Mouse (Mus musculus) thymus, postnatal 25 days (tissue): ENCODE measurements at regions not wholly inside any gene's neighbourhood (a gene's known extent, or its start where the extent isn't known, plus 50 kb on each side); places are given as distances from the start of the nearest gene placed in this dataset.

ENCODE experiments used
- DNase-seq: peaks from one replicate; pipeline ENCODE4 v3.0.0; 2022

DNA sequence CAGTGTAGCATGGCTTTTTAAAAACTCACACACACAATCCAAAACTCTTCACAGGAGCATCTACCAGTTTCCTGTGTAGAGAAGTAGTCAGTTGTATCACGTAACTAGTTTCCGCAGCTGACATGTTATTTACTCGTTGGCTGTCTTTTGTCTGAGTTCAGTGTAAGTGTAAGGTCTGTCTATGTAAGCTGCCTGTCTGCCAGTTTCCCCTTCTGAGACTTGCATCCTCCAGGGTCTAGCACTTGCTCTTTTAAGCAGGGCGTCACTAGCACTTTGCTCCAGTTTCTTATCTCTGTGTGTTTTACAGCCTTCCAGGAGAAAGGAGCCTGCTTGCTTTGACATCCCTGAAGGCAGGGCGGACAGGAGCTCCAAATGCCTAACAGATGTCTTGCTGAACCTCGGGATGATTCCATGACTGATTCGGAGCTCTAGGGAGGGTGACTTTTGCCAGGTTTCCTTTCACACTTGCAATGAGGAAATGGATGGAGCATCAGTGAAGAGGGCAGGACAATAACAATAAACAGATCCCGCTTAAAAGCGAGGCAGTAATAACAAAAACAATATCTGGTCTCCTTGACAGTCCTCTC is 131.2 kb upstream of the Osr1 start:
- DNase-seq = no peak

- DNase-seq = no peak
These were observed 119.3 kb upstream of the Osr1 start for GRCm38 (mm10) chr12:9450620-9451019.

GRCm38 (mm10) chr12:9460193-9460592 is 109.7 kb upstream of the Osr1 start:
- peak; percentile 1 for DNase-seq

DNA sequence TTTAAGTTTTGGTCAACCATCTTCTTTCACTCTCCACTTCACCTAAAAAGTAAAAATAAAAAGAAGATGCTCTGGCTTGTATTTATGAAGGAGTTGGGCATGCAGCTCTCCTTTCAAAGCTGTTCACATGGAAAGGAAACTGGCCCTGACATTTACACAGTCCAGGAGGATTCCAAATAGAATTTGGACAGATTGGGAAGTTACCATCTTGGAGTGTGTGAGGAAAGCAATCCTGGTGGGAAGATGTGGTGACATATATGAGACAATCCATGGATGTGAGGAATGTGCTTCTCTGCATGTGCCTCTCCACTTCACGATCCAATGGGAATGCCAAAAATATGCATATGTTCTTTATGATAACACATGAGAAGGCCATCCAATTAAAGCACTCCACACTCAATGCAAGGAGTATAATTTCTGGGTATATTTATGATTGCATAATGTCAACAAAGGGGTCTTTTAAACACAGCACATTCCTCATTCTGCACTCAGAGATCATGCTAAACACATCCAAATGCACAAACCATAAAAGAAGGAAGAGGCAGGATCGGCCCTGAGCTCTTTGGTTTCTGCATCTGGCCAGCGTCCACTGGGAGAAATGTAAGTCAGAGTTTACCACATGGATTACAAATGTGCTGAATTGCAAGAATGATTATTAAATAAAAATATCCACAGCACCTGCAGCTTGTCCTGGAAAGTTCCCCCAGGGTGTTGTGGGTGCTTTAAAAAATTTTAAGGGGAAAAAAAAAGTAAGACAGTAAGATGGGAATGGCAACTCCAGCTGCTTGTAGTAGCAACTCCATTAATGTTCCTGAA is 100.1 kb upstream of the Osr1 start:
- DNase-seq = no peak

GRCm38 (mm10) chr12:9475836-9476235 is 94.1 kb upstream of the Osr1 start:
- DNase-seq = no peak

- no peak for DNase-seq
These were observed 91.7 kb upstream of the Osr1 start for GRCm38 (mm10) chr12:9478201-9478600.

- DNase-seq = no peak
These were observed 82.1 kb upstream of the Osr1 start for GRCm38 (mm10) chr12:9487674-9488413.

GRCm38 (mm10) chr12:9513926-9514325 is 56.0 kb upstream of the Osr1 start:
- DNase-seq = no peak

- DNase-seq = no peak
These were observed 51.1 kb upstream of the Osr1 start for GRCm38 (mm10) chr12:9518782-9519181.

- no peak for DNase-seq
These were observed 50.6 kb upstream of the Osr1 start for GRCm38 (mm10) chr12:9519346-9519745.
